Mouse (Mus musculus): ENCODE measurements around the gene Kcnip1. TPM values are rescaled to one million over a fixed set of nuclear protein-coding genes. Genes with fewer than 3 reads are reported as not detected.

Gene Kcnip1
- polyA plus RNA-seq, 1 experiment from 2014 or later, result 3.5 TPM

- no peaks in the 10 kb centered on the region for H3K9me3 ChIP-seq (replicated peaks; ENCODE audit: control insufficient read depth, low read length)
- H3K4me2 ChIP-seq (ENCODE audit: low read depth, low read length), result no peak overlapping the region
- H3K27me3 ChIP-seq (ENCODE audit: control insufficient read depth, insufficient read depth, low read length), result no peaks in the 10 kb centered on the region
- H3K36me3 ChIP-seq (replicated peaks; ENCODE audit: control insufficient read depth, insufficient read depth, low read depth, low read length), result no peaks in the 10 kb centered on the region
- 94% methylated on average over 4 of the region's 4 CpGs for WGBS
- ATAC-seq (replicated peaks; ENCODE audit: insufficient number of reproducible peaks, low FRiP score, low TSS enrichment, low read depth), result no peak
- H3K27ac ChIP-seq (replicated peaks; ENCODE audit: low read depth, low read length), result no peak overlapping the region
- H3K9ac ChIP-seq (replicated peaks; ENCODE audit: low read length), result no peak overlapping the region
- H3K4me3 ChIP-seq (ENCODE audit: low read depth, low read length), result no peak overlapping the region
- no peaks in the 10 kb centered on the region for H3K4me1 ChIP-seq (ENCODE audit: control insufficient read depth, insufficient read depth, low read length)
- DNase-seq (ENCODE audit: low spot score), result no peak
These were observed 128.7 kb downstream of the Kcnip1 start for GRCm38 (mm10) chr11:33864245-33864644.

- H3K27ac ChIP-seq (replicated peaks; ENCODE audit: low read depth, low read length), result no peak overlapping the region
- no peak for ATAC-seq (replicated peaks; ENCODE audit: insufficient number of reproducible peaks, low FRiP score, low TSS enrichment, low read depth)
These were observed 131.1 kb downstream of the Kcnip1 start for GRCm38 (mm10) chr11:33861823-33862222.

GRCm38 (mm10) chr11:33860905-33861582 lies 131.9 kb downstream of the Kcnip1 start:
- Histone ChIP-seq H3K36me3 (replicated peaks; ENCODE audit: control insufficient read depth, insufficient read depth, low read depth, low read length) (no peaks in the 10 kb centered on the region), H3K4me2 (ENCODE audit: low read depth, low read length) (no peak overlapping the region), H3K9me3 (replicated peaks; ENCODE audit: control insufficient read depth, low read length) (no peaks in the 10 kb centered on the region), H3K27ac (replicated peaks; ENCODE audit: low read depth, low read length) (no peak overlapping the region), H3K27me3 (ENCODE audit: control insufficient read depth, insufficient read depth, low read length) (no peaks in the 10 kb centered on the region), H3K4me3 (ENCODE audit: low read depth, low read length) (no peak overlapping the region), H3K4me1 (ENCODE audit: control insufficient read depth, insufficient read depth, low read length) (no peaks in the 10 kb centered on the region), H3K9ac (replicated peaks; ENCODE audit: low read length) (no peak overlapping the region)
- ATAC-seq (replicated peaks; ENCODE audit: insufficient number of reproducible peaks, low FRiP score, low TSS enrichment, low read depth), result no peak
- 74% methylated on average over 4 of the region's 4 CpGs for WGBS
- no peak for DNase-seq (ENCODE audit: low spot score)

More at GRCm38 (mm10) chr11:33861823-33862222, 131.1 kb downstream of the Kcnip1 start:
- Histone ChIP-seq H3K36me3 (replicated peaks; ENCODE audit: control insufficient read depth, insufficient read depth, low read depth, low read length) (no peaks in the 10 kb centered on the region), H3K9ac (replicated peaks; ENCODE audit: low read length) (no peak overlapping the region), H3K4me1 (ENCODE audit: control insufficient read depth, insufficient read depth, low read length) (no peaks in the 10 kb centered on the region), H3K9me3 (replicated peaks; ENCODE audit: control insufficient read depth, low read length) (no peaks in the 10 kb centered on the region), H3K4me3 (ENCODE audit: low read depth, low read length) (no peak overlapping the region), H3K4me2 (ENCODE audit: low read depth, low read length) (no peak overlapping the region), H3K27me3 (ENCODE audit: control insufficient read depth, insufficient read depth, low read length) (no peaks in the 10 kb centered on the region)
- DNase-seq (ENCODE audit: low spot score), result no peak

GRCm38 (mm10) chr11:33849614-33850013 lies 143.3 kb downstream of the Kcnip1 start:
- Histone ChIP-seq H3K9ac (replicated peaks; ENCODE audit: low read length) (no peak overlapping the region), H3K9me3 (replicated peaks; ENCODE audit: control insufficient read depth, low read length) (no peaks in the 10 kb centered on the region), H3K36me3 (replicated peaks; ENCODE audit: control insufficient read depth, insufficient read depth, low read depth, low read length) (no peaks in the 10 kb centered on the region), H3K4me2 (ENCODE audit: low read depth, low read length) (no peak overlapping the region), H3K4me3 (ENCODE audit: low read depth, low read length) (no peak overlapping the region), H3K27me3 (ENCODE audit: control insufficient read depth, insufficient read depth, low read length) (peaks cover under 1% of the 10 kb centered on the region; the same call in 1 of the 2 replicates), H3K4me1 (ENCODE audit: control insufficient read depth, insufficient read depth, low read length) (no peaks in the 10 kb centered on the region), H3K27ac (replicated peaks; ENCODE audit: low read depth, low read length) (no peak overlapping the region)
- 64% methylated on average over 11 of the region's 11 CpGs for WGBS
- ATAC-seq (replicated peaks; ENCODE audit: insufficient number of reproducible peaks, low FRiP score, low TSS enrichment, low read depth) (peak; percentile 52; the same call in 1 of the 2 replicates), DNase-seq (ENCODE audit: low spot score) (no peak)

GRCm38 (mm10) chr11:33848685-33849084 lies 144.3 kb downstream of the Kcnip1 start:
- Histone ChIP-seq H3K9ac (replicated peaks; ENCODE audit: low read length) (no peak overlapping the region), H3K36me3 (replicated peaks; ENCODE audit: control insufficient read depth, insufficient read depth, low read depth, low read length) (no peaks in the 10 kb centered on the region), H3K9me3 (replicated peaks; ENCODE audit: control insufficient read depth, low read length) (no peaks in the 10 kb centered on the region), H3K4me1 (ENCODE audit: control insufficient read depth, insufficient read depth, low read length) (no peaks in the 10 kb centered on the region), H3K4me3 (ENCODE audit: low read depth, low read length) (no peak overlapping the region), H3K27ac (replicated peaks; ENCODE audit: low read depth, low read length) (no peak overlapping the region), H3K4me2 (ENCODE audit: low read depth, low read length) (no peak overlapping the region), H3K27me3 (ENCODE audit: control insufficient read depth, insufficient read depth, low read length) (peaks cover 3% of the 10 kb centered on the region)
- ATAC-seq (replicated peaks; ENCODE audit: insufficient number of reproducible peaks, low FRiP score, low TSS enrichment, low read depth) (no peak), DNase-seq (ENCODE audit: low spot score) (no peak)
- WGBS, result 92% methylated on average over 3 of the region's 3 CpGs

- Histone ChIP-seq H3K4me3 (ENCODE audit: low read depth, low read length) (no peak overlapping the region), H3K27me3 (ENCODE audit: control insufficient read depth, insufficient read depth, low read length) (peaks cover 16% of the 10 kb centered on the region), H3K4me2 (ENCODE audit: low read depth, low read length) (no peak overlapping the region), H3K36me3 (replicated peaks; ENCODE audit: control insufficient read depth, insufficient read depth, low read depth, low read length) (no peaks in the 10 kb centered on the region), H3K4me1 (ENCODE audit: control insufficient read depth, insufficient read depth, low read length) (no peaks in the 10 kb centered on the region), H3K27ac (replicated peaks; ENCODE audit: low read depth, low read length) (no peak overlapping the region), H3K9me3 (replicated peaks; ENCODE audit: control insufficient read depth, low read length) (no peaks in the 10 kb centered on the region), H3K9ac (replicated peaks; ENCODE audit: low read length) (no peak overlapping the region)
- ATAC-seq (replicated peaks; ENCODE audit: insufficient number of reproducible peaks, low FRiP score, low TSS enrichment, low read depth) (no peak), DNase-seq (ENCODE audit: low spot score) (no peak)
- 66% methylated on average over 5 of the region's 5 CpGs for WGBS
These were observed 147.0 kb downstream of the Kcnip1 start for GRCm38 (mm10) chr11:33845931-33846330.

GRCm38 (mm10) chr11:33843294-33843864 lies 149.6 kb downstream of the Kcnip1 start:
- Histone ChIP-seq H3K9me3 (replicated peaks; ENCODE audit: control insufficient read depth, low read length) (no peaks in the 10 kb centered on the region), H3K27me3 (ENCODE audit: control insufficient read depth, insufficient read depth, low read length) (peaks cover 16% of the 10 kb centered on the region), H3K4me3 (ENCODE audit: low read depth, low read length) (peak overlapping the region; percentile 44), H3K4me2 (ENCODE audit: low read depth, low read length) (peak overlapping the region; percentile 92), H3K36me3 (replicated peaks; ENCODE audit: control insufficient read depth, insufficient read depth, low read depth, low read length) (no peaks in the 10 kb centered on the region), H3K27ac (replicated peaks; ENCODE audit: low read depth, low read length) (no peak overlapping the region), H3K9ac (replicated peaks; ENCODE audit: low read length) (peak overlapping the region; percentile 57), H3K4me1 (ENCODE audit: control insufficient read depth, insufficient read depth, low read length) (no peaks in the 10 kb centered on the region)
- WGBS, result under 1% methylated on average over 52 of the region's 52 CpGs
- peak; percentile 57 for DNase-seq (ENCODE audit: low spot score)
- ATAC-seq (replicated peaks; ENCODE audit: insufficient number of reproducible peaks, low FRiP score, low TSS enrichment, low read depth), result peak; percentile 83

- no peak overlapping the region for H3K4me2 ChIP-seq (ENCODE audit: low read depth, low read length)
- no peak overlapping the region for H3K9ac ChIP-seq (replicated peaks; ENCODE audit: low read length)
- H3K27me3 ChIP-seq (ENCODE audit: control insufficient read depth, insufficient read depth, low read length), result peaks cover 13% of the 10 kb centered on the region
- ATAC-seq (replicated peaks; ENCODE audit: insufficient number of reproducible peaks, low FRiP score, low TSS enrichment, low read depth) (no peak), DNase-seq (ENCODE audit: low spot score) (no peak)
- H3K36me3 ChIP-seq (replicated peaks; ENCODE audit: control insufficient read depth, insufficient read depth, low read depth, low read length), result no peaks in the 10 kb centered on the region
- H3K4me1 ChIP-seq (ENCODE audit: control insufficient read depth, insufficient read depth, low read length), result no peaks in the 10 kb centered on the region
- WGBS, result 93% methylated on average over 3 of the region's 3 CpGs
- H3K27ac ChIP-seq (replicated peaks; ENCODE audit: low read depth, low read length), result no peak overlapping the region
- no peak overlapping the region for H3K4me3 ChIP-seq (ENCODE audit: low read depth, low read length)
- H3K9me3 ChIP-seq (replicated peaks; ENCODE audit: control insufficient read depth, low read length), result no peaks in the 10 kb centered on the region
These were observed 153.9 kb downstream of the Kcnip1 start for GRCm38 (mm10) chr11:33839049-33839448.

All from embryonic facial prominence, embryonic 11.5 days (tissue).